Mouse (Mus musculus) skeletal muscle tissue, postnatal 0 days (tissue): ENCODE results near the gene Cep78. TPM values are rescaled to one million over a fixed set of nuclear protein-coding genes. Genes with fewer than 3 reads are reported as not detected.

ENCODE experiments used
- polyA plus RNA-seq: library from polyadenylated mRNA; unstranded; fragments of >200 nt; fragmentation: Nextera tagmentation; extraction: Ambion mirVana; gene quantifications from 2 replicates; pipeline ENCODE4 v1.2.1, GENCODE M21; 2015

Cep78 gene
- 5.8 and 5.9 TPM in 2 replicates for polyA plus RNA-seq

DNA sequence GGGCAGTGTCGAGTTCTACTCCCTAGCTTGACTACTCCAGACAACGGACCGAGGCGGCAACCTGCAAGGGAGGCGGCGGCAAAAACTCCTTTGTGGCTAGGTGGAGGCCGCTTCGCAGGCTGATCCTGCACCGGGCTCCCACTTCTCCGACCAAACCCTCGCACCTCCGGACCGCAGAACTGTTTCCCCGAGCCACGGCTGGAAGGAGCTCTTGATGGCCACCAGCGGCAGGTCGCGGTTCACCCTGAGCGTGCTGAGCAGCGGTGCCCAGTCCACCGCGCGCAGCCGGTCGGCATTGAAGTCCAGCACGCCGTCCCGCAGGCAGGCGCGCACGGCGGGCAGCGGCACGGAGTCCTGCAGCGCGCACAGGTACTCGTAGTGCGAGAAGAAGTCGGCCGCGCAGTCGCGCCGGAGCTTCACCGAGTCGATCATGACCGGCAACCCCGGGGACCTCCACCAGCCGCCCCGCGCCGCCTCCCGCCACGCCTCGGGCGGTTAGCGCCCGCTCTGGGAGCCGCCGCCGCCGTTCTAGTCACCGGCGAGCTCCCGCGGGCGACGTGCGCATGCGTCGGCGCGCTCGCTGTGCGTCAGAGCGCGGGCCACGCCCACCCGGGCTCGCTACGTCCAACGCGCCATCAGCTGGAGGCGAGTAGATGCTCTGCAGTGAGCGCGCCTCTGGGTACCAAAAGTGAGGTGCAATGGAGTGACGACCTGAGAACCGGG lies at the start of gene Cep78:
TSS of gene Cep78 (minus strand) at position 541 of the 723 bp plus-strand sequence.

DNA sequence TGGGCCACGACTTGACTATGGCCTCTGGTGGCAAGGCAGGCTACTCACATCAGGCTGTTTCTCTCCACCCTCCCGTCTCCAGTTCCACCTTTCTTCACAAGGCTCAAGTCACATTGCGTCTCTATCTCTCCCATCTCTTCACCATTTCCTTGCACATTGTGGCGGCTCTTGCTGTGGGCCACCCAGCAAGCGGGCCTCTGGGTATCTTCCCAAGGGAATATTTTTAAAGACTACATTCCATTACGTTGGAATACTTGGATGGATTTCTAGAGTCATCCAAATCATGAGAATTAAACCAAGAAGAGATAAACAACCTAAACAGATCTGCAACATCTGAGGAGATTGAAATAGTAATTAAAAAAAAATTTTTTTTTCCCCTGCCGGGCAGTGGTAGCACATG lies 37.6 kb downstream of the Cep78 start, which contains the start of gene Psat1:
TSS of gene Psat1 (minus strand) at position 101 of the 400 bp plus-strand sequence.

Other genes with a start within 250 kb of the Cep78 start
- gene Psat1, start 37.7 kb downstream of the Cep78 start, polyA plus RNA-seq = 27.6 and 53.8 TPM in 2 replicates
- gene Gnaq, start 147.8 kb upstream of the Cep78 start, polyA plus RNA-seq = 10.7 and 12.0 TPM in 2 replicates